Mouse (Mus musculus): ENCODE results near the gene Gm17657.
A peak's percentile ranks its signal among the peaks of the same experiment; 100 is the strongest.
"Not testable (repeated sequence)": the region's sequence is repeated elsewhere in the genome, so short reads cannot be mapped to it uniquely, and the experiment has no call there.

Gene Gm17657

DNA sequence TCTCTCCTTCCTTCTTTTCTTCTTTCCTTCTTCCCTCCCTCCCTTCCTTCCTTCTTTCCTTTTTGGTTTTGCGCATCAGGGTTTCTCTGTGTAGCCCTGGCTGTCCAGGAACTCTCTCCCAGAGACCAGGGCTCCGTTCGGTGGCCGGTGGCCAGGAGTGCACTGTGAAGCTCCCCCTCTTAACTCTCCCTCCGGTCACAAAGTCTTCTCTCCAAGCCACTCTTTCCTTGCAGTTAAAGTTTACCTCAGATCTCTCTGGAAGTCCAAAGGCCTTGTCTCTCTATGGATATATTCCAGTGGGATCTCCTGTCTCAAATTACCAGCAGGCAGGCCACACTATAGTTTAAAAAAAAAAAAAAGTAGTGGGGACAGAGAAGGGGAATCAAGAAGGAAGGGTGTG is 4.2 kb downstream of the Gm17657 start:
- DNase-seq, result no peak

DNA sequence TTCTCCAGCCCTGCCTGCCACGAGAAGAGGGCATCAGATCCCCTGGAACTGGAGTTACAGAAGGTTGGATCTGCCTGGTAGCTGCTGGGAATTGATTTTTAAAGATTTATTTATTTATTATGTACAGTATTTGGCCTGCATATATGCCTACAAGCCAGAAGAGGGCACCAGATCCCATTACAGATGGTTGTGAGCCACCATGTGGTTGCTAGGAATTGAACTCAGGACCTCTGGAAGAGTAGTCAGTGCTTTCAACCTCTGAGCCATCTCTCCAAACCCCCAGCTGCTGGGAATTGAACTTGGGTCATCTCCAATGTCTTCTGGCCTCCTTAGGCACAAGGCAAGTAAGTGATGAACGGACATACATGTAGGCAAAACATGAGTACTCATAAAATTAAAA is 5.4 kb downstream of the Gm17657 start:
- DNase-seq, result no peak

DNA sequence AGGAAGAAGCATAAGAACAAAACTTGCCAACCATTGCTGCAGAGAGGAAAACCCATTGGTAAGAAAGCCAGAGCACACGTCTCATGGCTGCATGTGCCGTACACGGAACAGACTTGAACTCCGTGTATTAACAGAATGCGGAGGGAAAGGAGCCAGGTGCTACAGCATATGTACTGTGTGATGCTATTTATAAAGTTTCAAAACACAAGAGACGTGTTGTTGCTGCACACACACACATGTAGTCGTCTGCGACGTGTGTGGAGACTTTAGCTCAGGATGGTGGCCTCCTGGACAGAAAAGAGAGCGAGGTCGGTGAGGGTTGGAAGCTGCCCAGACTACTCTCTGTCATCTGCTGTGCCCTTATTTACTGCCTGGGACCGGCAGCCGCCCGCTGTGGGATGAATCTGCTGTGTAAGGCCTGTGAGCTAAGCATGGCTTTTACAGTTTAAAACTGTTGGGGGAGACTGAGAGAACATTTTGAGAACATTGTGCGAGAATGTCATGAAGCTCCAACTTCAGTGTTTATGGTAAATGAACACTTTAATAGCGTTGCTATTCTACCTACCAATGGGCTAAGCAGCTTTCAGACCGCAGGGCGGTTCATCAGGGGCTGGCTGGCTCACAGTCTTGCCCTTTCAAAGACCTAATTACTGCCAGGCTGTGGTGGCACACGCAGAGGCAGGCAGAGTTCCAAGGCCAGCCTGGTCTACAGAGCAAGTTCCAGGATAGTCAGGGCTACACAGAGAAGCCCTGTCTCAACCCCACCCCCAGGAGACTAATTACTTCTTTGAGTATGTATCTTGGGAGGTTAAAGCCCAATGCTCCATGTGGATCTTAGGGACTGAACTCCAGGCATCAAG is 6.4 kb downstream of the Gm17657 start:
- no peak for DNase-seq

DNA sequence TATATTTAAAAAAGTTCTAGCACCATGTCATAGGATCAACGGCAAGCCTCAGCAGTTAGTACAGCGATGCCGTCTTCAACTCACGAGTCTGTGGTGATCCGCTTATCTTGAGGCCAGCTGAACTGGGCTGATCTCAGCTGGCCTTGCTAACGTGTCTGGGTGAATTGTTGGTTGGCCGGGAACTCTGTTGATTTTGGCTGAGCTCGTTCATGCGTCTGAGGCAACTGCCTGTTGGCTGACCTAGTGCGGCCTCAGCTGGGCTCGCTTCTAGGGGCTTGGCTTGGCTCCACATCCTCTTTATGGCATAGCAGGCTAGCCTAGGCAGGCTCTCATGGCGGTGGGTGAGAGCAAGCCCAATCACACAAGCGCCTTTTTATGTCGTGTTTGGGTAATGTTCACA is 8.0 kb downstream of the Gm17657 start:
- DNase-seq, result no peak

DNA sequence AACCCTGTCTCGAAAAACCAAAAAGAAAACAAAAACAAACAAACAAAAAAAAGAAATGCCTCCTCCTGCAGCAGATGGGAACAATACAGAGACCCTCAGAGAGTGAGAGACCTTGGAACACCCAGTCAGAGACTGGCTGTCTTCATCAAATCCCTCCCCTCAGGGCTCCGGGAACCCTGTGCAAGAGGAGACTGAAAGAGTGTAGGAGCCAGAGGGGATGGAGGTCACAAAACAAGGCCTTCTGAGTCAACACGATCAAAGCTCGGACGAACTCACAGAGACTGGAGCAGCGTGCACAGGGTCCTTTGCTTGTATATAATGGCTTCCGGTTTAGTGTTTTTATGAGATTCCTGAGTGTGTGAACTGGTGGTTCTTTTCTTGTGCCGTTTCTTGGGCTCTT is 9.0 kb downstream of the Gm17657 start:
- DNase-seq, result no peak

DNA sequence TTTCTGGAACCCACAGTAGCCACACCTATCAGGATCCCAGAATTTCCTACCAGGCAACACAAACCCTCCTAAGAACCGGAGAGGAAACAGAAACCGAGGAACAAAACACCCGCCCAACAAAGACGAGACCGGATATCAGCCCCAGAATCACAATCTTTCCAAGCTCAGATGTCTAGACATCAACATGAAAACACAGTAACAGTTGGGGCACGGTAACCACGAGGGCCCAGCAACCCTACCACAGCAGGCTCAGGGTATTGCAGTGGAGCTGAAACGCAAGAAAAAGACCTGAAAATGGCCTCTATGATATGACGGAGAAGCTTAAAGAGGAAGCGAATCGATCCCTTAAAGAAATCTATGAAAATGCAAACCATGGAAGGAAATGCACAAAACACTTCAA is 15.6 kb downstream of the Gm17657 start:
- DNase-seq, result peak; percentile 53

DNA sequence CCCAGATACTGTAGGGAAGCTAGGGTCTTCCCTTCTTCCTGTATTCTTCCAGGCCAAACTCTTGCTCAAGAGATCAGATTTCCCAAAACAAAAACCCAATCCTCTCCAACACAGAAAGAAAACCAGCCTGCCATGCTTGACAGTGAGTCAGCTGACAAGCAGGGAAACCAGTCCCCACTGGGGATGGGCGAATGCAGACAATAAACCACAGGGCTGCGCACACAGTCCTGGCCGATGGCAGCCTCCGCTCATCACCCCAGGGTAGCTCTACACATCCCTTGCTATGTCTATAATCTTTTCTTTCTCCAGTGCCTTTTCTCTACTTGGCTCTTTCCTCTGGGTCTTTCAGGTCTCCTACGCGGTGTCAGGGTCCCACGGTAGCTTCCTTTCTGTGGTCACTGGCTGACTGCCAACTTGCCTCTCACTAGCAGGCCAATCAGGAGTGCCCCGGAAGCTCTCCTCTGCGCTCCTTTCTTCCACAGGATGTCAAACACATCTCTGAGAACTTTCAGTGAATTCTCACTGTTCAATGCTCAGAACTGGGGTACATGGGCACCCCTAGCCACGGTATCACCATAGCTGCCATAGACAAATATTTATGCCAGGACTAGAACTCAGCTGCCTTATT is 17.6 kb downstream of the Gm17657 start:
- DNase-seq, result peak; percentile 82

DNA sequence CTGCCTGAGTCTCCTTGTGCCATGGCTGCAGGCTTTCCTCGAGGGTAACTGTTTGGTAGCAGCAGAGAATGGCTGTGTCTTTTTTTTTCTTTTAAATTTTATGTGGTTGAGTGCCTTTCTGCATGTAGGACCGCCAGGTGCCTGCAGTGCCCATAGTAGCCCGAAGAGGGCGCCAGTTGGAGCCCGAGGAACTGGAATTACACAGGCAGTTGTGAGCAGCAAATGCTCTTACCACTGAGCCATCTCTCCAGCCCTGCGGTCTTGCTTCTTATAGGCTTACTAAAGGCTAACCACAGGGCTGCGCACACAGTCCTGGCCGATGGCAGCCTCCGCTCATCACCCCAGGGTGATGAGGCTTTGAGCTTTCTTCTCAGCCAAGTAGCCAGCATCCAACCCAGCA is 18.2 kb downstream of the Gm17657 start:
- peak; percentile 51 for DNase-seq

DNA sequence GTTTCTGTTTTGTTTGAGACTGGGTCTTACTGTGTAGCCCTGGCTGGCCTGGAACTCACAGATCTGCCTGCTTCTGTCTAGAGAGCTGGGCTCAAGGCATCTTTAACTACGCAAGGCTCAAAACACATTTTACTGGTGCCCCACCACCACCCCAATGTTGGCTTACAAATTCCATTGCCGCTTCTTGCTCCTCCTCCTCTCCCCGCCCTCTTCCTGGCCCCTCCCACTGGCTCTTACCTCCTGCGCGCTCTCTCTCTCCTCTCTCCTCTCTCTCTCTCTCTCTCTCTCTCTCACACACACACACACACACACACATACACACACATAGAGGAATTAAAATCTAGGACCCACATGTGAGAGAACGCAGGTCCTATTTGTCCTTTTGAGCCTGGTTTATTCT is 18.9 kb downstream of the Gm17657 start:
- DNase-seq, result peak; percentile 26

DNA sequence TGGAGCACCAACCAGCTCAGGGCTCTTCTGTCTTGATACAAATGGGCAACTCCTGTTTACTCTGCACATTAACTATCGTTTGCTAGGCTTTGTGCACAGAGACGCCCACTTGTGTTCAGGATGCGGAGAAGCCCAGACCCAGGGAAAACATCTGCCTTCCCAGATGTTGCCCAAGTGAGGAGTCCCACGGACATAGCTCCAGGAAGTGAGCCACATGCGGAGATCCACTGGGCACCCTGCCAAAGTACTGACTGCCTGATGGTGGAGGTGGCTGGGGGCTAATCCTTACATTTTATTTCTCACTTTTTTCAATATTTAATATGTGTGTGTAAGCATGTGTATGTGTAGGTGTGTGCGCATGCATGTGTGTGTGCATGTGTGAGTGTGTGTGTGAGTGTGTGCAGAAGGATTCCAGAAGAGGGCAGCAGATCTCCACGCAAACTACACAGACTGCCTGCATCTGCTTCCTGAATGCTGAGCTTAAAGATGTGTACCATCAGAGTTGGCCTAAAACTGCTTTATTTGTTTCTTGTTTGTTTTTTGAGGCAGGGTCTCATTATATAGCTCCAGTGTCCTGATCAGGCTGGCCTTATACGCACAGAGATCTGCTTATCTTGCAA is 20.8 kb downstream of the Gm17657 start:
- peak; percentile 31 for DNase-seq

DNA sequence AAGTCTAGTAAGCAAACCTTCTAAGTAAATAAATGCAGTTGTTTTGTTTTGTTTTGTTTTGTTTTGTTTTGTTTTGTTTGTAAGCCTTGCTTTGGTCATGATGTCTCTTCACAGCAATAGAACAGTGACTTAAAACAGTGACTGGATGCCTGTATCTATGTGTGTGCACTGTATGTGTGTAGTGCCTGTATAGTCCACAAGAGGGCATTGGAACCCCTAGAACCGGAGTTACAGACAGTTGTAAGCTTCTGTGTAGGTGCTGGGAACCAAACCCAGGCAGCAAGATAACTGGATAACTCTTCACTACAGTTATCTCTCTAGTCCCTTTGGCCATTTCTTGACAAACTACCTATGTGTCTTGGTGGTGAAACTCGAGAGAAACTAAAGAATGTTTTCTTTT is 23.8 kb downstream of the Gm17657 start:
- DNase-seq, result no peak

DNA sequence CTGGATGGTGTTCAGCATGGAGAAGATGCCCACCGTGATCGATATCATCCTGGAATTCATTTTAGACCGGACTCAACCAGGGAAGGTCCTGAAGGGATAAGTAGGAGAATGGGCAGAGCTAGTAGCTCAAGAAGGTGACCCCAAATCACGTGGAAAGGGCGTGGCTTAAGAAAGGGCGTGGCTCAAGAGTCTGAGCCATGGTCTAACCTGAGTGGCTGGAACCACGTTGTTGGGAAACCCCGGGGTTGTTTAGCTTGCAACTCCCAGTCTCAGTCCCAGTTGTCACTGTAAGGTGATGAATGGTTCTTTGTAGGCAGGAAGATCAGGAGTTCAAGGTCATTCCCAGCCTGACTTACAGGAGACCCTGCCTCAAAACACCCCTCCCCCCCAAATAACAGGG is 29.7 kb downstream of the Gm17657 start:
- DNase-seq, result no peak

DNA sequence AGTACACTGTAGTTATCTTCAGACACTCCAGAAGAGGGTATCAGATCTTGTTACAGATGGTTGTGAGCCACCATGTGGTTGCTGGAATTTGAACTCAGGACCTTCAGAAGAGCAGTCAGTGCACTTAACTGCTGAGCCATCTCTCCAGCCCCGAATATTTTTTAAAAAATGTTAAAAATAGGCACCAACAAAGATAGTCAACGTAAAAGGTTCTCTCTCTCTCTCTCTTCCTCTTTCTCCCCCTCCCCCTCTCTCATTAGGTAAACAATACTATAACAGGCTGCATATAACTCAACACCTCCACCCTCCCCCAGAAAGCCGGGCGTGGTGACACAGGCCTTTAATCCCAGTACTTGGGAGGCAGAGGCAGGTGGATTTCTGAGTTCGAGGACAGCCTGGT is 30.8 kb downstream of the Gm17657 start:
- DNase-seq, result not testable (repeated sequence)

DNA sequence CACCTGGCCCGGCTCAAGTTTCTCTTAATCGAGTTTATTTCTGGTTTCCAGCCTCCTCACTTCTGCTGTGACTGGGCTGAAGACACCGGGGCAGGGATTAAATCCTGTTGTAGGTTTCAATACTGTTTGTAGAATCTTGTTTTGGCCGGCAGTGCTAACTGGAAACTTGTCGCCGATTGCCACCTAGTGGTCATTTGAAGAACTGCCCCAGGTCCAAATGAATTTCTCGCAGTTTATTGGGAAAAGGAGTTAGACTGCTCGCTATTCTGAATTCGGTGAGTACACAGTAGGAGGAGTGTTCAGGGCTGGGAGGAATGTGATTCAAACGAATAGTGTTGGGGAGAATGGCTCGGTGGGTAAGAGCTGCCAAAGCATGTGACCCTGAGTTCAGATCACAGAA is 35.0 kb downstream of the Gm17657 start:
- DNase-seq, result peak; percentile 77

DNA sequence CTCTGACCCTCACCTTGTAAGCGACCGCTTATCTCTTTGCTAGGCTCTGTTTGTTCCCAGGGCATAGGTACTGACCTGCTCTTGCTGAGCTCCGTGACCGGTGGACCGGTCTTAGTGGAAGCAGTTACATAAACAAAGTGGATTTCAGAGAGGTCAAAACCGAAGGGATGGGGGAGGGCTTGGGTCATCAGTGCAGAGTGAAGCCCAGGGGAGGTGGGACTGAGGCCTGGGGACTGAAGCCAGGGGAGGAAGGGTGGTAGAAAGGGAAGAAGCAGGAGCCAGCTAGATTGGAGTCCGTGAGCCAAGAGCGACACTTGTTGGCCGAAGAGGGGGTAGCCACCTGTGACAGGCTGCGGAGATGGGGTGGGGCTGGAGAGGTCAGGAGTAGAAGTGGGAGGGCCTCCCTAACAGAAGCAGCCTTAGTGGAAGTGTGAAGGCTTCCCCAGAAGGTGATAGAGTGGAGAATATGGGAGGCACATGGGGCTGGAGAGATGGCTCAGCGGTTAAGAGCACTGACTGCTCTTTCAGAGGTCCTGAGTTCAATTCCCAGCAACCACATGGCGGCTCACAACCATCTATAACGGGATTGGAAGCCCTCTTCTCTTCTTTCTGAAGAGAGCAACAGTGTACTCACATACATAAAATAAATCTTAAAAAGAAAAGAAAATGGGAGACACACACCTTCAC is 36.3 kb downstream of the Gm17657 start:
- peak; percentile 79 for DNase-seq

DNA sequence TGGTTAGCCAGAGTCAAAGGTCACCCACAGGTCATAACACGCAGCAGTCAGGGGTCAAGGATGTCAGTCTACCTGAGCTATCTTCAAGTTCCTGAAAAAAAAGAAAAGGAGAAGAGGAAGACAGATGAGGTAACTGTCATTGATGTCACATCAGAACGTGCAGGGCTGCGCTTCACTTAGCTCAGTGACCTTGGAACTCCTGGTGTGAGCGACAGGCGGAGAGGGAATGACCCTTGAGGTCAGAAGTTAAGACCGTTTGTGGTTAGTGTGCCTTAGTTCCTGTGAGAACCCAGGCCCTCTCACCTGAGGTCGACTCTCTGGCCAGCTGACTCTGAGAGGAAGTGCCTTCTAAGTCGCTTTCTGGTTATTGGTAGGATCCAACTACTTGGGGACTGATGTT is 38.7 kb downstream of the Gm17657 start:
- DNase-seq, result no peak

DNA sequence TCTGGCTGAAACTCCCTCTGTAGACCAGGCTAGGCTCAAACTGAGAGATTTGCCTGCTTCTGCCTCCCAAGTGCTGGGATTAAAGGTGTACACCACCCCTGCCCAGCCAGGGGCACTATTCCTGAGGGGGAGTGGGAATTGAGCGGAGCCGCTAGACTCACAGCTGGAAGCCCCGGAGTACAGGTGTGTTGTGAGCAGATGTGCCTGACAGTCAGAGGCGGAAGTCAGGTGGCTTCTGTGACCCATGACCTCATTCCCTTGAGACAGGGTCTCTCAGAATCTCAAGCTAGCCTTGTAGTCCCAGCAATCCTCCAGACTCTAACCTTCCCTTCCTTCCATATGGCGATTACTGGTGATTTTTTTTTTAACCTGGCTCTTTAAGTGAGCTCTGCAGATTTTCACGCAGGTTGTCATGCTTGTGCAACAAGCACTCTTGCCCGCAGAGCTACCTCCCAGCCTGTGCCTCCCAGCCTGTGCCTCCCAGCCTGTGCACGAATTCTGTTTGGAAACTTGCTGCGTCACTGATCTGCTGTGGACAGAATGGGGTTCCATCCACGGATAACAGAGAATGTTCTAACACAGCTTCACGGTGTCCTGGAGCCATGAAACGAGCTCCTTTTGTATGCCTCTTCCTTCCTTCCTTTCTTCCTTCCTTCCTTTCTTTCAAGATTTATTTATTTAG is 40.4 kb downstream of the Gm17657 start:
- DNase-seq, result no peak

DNA sequence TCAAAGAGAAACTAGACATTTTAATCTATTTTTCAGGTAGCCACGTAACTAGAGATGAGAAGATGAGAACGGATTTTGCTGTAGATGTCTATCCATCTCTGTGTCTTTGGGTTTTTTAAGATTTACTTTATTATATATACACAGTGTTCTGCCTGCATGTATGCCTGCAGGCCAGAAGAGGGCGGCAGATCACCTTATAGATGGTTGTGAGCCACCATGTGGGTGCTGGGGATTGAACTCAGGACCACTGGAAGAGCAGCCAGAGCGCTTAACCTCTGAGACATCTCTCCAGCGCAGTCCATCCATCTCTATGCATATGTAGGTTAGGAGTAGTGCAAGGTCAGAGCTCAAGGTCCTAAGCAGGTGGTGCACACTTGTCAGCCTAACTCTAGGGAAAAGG is 45.7 kb downstream of the Gm17657 start:
- DNase-seq, result no peak

DNA sequence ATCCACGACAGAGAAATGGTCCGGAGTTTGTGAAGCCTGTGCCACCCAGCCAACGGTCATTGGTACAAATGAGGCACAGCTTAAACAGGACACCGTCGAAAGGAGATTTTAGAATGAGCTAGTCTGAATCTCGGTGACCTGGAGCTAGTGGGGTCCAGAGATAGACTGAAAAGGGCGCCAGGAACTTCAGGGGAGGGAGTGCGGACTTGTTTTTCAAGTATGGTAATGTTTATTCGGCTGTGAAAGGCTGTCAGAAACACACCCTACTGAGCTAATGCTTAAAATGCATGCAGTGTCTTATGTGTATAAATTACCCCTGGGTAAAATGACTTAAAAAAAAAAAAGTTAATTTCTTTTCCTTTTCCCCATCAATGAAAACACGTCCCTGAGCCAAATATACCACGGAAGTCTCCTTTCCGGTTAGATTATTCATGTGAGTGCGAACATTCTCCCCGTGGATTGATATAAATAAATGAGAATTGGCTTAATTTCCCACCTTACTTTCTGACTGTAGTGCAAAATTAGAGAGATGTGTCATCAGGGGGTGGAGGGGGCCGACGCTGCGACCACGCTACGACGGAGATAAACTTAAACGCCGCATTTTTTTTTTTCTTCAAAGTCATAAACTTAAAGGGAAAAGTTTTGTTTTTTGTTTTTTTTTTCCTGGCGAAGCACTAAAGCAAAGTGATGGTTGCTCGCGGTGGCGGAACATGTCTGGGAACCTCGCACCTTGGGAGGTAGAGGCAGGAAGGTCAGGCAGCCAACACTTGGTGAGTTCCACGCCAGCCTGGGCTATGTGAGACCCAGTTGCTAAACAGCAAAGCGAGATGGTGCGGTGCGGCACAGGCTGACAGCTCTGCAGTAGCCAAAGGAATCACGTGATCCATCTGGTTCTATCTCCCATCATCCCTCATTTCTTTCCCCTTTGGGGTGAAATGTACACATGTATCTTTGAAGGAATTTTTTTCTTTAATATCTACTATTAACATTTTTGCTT is 46.5 kb downstream of the Gm17657 start:
- no peak for DNase-seq

DNA sequence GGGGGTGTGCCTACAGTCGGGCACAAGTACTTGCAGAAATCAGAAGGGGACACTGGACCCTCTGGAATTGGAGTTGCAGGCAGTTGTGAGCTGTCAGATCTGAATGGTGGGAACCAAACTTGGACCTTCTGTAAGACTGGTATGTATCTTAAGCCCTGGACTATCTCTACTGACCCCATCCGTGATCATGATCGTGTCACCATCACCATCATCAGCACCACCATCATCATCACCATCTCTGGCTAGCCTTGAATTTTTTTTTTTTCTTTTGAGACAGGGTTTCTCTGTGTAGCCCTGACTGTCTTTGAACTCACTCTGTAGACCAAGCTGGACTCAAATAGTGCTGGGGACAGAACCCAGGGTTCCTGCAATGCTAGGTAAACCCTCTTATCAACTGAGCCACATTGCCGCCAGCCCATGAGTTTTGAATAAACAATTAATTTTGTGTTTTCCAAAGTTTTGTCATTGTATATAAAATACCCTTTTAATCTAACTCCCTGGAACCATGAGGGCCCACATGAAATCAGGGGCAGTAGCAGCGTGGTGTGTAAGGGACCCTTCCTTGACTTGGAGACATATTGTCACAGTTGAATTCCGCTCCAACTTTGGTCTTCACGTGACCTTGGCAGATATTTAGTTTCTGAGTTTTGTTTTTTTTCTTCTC is 47.3 kb downstream of the Gm17657 start:
- DNase-seq, result no peak
